Mouse (Mus musculus) cortical plate, adult 2 months (tissue): ENCODE measurements around the gene Col15a1.

Experiments used
- CTCF ChIP-seq: fragments of 200-500 bp; IDR thresholded peaks from 2 replicates; pipeline ENCODE4 v1.5.1; 2011; ENCODE audit warnings: mild to moderate bottlenecking, control low read depth, low read length; ENCODE audit not compliant: insufficient read depth; ENCODE audit errors: extremely low read depth
- POLR2A ChIP-seq: fragments of 200-500 bp; IDR thresholded peaks from 2 replicates; pipeline ENCODE4 v1.6.1; 2011; ENCODE audit warnings: mild to moderate bottlenecking, low read length, control low read depth; ENCODE audit not compliant: insufficient read depth; ENCODE audit errors: extremely low read depth

- TF ChIP-seq CTCF (no peak), POLR2A (no peak)
Observed at GRCm38 (mm10) chr4:47177101-47177500, 30.9 kb upstream of the Col15a1 start.
